8 mouse cellular contexts compared by ENCODE assay signal in the genomic region with DNA sequence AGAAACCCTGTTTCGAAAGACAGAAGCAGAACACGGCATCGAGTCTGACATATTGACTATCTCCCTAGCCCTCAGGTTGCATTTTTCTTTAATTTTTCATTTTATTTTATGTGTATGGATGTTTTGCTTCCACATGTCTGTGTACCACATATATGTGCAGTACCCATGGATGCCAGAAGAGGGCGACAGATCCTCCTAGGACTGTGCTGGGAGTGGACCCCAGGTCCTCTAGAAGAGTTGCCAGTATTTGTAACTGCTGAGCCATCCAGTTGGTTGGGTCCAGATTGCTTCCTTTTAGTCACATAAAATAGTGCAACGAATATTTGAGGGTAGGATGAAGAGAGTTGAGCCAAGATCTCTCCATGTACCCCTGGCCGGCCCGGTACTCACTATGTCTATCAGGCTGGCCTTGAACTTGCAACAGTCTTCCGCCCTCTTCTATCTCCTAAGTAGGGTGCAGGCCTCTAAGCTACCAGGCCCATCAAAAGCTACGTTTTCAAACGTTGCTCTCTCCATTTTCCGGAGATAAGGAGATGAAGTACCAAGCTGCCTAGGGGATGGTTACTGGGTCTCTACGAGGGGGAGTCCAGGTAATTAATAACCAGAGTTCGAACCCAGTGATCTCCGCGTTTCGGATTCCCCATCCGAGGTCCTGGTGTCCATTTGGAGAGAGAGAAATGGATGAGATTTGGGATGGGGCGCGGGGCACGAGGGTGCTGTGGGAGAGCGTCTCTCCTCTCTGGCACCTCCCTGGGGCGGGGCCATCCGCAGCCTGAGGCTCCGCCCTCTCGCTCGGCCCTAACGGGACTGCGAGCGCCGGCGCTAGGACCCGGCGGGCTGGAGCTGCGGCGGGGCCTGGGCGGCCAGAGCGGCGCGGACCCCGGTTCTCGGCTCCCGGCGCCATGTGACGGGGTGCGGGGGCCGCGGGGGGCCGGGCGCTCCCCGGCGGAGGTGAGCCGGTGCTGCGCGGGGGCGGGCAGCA. TPM values are rescaled to one million over a fixed set of nuclear protein-coding genes. Genes with fewer than 3 reads are reported as not detected.
DNase-seq lines count a peak whose midpoint lies in the region.

No protein-coding gene starts in this region.

- H3K4me3 ChIP-seq in midbrain, embryonic 10.5 days: peak overlapping the region; percentile 78

- no peaks in the 10 kb centered on the region for H3K9me3 ChIP-seq in midbrain, embryonic 10.5 days (replicated peaks)

- intact Hi-C loops in left cerebral cortex, postnatal 4 days (cut with DNase I): no loop called here

- WGBS in midbrain, embryonic 10.5 days: 12% methylated on average over 55 of the region's 55 CpGs

- DNase-seq in left cerebral cortex, adult 18-20 months (ENCODE audit: low spot score in 2 of 2): peak; percentile 80 to 88
- DNase-seq in left cerebral cortex, adult 11 months (ENCODE audit: low spot score): no peak
- peak; percentile 47 to 77 for DNase-seq in cerebellum, postnatal 4 days (ENCODE audit: low spot score in 2 of 2)
- DNase-seq in gastrocnemius, postnatal 10 days: peak; percentile 91
- DNase-seq in induced T-regulatory cell, adult 2 months (ENCODE audit: low read depth): peak; percentile 86
- DNase-seq in left cerebral cortex, postnatal 4 days: peak; percentile 82
- DNase-seq in midbrain, embryonic 10.5 days (ENCODE audit: low spot score): peak; percentile 83
- DNase-seq in spleen, adult 18-20 months: peak; percentile 70 to 83

- peaks cover 12% of the 10 kb centered on the region for H3K27me3 ChIP-seq in midbrain, embryonic 10.5 days (ENCODE audit: low read depth, poor library complexity, severe bottlenecking)

- H3K27ac ChIP-seq in midbrain, embryonic 10.5 days (replicated peaks): peak overlapping the region; percentile 89

- H3K4me1 ChIP-seq in midbrain, embryonic 10.5 days: peaks cover 52% of the 10 kb centered on the region

- no peaks in the 10 kb centered on the region for H3K36me3 ChIP-seq in midbrain, embryonic 10.5 days

RNA-seq across cellular contexts. Expression of a gene that starts 6.9 kb away (rescaled TPM):
- 100 to 1,000 TPM; 113 to 130 TPM for total RNA-seq in left cerebral cortex, adult 18-20 months (2021)
- total RNA-seq in gastrocnemius, postnatal 10 days (2021): 10 to 100 TPM; 59.7 to 66.0 TPM
- 10 to 100 TPM; 78.8 to 91.8 TPM for total RNA-seq in left cerebral cortex, postnatal 4 days (2021)
- polyA plus RNA-seq in midbrain, embryonic 10.5 days (2016; fragmentation: Nextera tagmentation; extraction: Ambion mirVana): 10.8 and 11.9 TPM in 2 replicates

RNA-seq across cellular contexts. Expression of a gene that starts 15.1 kb away (rescaled TPM):
- 100 to 1,000 TPM; 151 to 160 TPM for total RNA-seq in left cerebral cortex, adult 18-20 months (2021)
- total RNA-seq in gastrocnemius, postnatal 10 days (2021): 1,000 to 10,000 TPM; 1,275 to 1,593 TPM
- total RNA-seq in left cerebral cortex, postnatal 4 days (2021): 100 to 1,000 TPM; 100 to 106 TPM
- polyA plus RNA-seq in midbrain, embryonic 10.5 days (2016; fragmentation: Nextera tagmentation; extraction: Ambion mirVana): 26.4 and 30.3 TPM in 2 replicates

RNA-seq across cellular contexts. Expression of a gene that starts 19.6 kb away (rescaled TPM):
- 10 to 100 TPM; 40.6 TPM for total RNA-seq in left cerebral cortex, adult 18-20 months (2021)
- total RNA-seq in gastrocnemius, postnatal 10 days (2021): 10 to 100 TPM; 31.7 to 42.6 TPM
- total RNA-seq in left cerebral cortex, postnatal 4 days (2021): 10 to 100 TPM; 35.7 to 38.4 TPM
- 15.9 and 17.1 TPM in 2 replicates for polyA plus RNA-seq in midbrain, embryonic 10.5 days (2016; fragmentation: Nextera tagmentation; extraction: Ambion mirVana)

RNA-seq across cellular contexts. Expression of a gene that starts 31.0 kb away (rescaled TPM):
- under 1 TPM; 0.79 to 0.82 TPM for total RNA-seq in left cerebral cortex, adult 18-20 months (2021)
- not detected for total RNA-seq in gastrocnemius, postnatal 10 days (2021)
- total RNA-seq in left cerebral cortex, postnatal 4 days (2021): under 1 TPM; 0.62 to 0.84 TPM
- polyA plus RNA-seq in midbrain, embryonic 10.5 days (2016; fragmentation: Nextera tagmentation; extraction: Ambion mirVana): 0.17 and 0.22 TPM in 2 replicates

RNA-seq across cellular contexts. Expression of a gene that starts 31.9 kb away (rescaled TPM):
- 10 to 100 TPM in 1 of 2 experiments, 1 to 10 TPM in 1; 8.6 to 10.3 TPM for total RNA-seq in left cerebral cortex, adult 18-20 months (2021)
- total RNA-seq in gastrocnemius, postnatal 10 days (2021): not detected
- total RNA-seq in left cerebral cortex, postnatal 4 days (2021): 10 to 100 TPM in 1 of 2 experiments, 1 to 10 TPM in 1; 9.4 to 11.5 TPM
- 1.9 and 2.8 TPM in 2 replicates for polyA plus RNA-seq in midbrain, embryonic 10.5 days (2016; fragmentation: Nextera tagmentation; extraction: Ambion mirVana)

Comparison
In these comparisons a context has a peak if more than half of its experiments do, and no peak if none do; other contexts are left out.
1. RNA of a gene that starts 15.1 kb away (total RNA-seq): 1,275 to 1,593 TPM in gastrocnemius, postnatal 10 days; 151 to 160 TPM in left cerebral cortex, adult 18-20 months and 100 to 106 TPM in left cerebral cortex, postnatal 4 days; every median in the first group is over 4 times any median in the second.